Mouse (Mus musculus) forebrain, embryonic 14.5 days (tissue): ENCODE data around the gene Pwp1. TPM values are rescaled to one million over a fixed set of nuclear protein-coding genes. Genes with fewer than 3 reads are reported as not detected.
A peak's percentile ranks its signal among the peaks of the same experiment; 100 is the strongest.

ENCODE experiments used
- ATAC-seq: fragments of 200-750 bp; cut with Nextera tagmentation; 2 replicates; pipeline ENCODE4 v1.8.0; 2017; ENCODE audit warnings: mild to moderate bottlenecking, moderate library complexity
- DNase-seq: peaks from one replicate; pipeline ENCODE4 v3.0.0-alpha.2; 2015; ENCODE audit warnings: low spot score
- H3K27ac ChIP-seq: fragments of 300-500 bp; sonication (generic); 2 replicates; pipeline ENCODE4 v1.5.1; 2014; ENCODE audit warnings: low read depth, mild to moderate bottlenecking, control low read depth, low read length, moderate library complexity
- H3K27me3 ChIP-seq: fragments of 300-500 bp; sonication (generic); replicated peaks from 2 replicates; pipeline ENCODE4 v1.6.1; 2014; ENCODE audit warnings: low read length, control low read depth, mixed read lengths; ENCODE audit not compliant: control insufficient read depth, insufficient read depth
- H3K36me3 ChIP-seq: fragments of 300-500 bp; sonication (generic); 2 replicates; pipeline ENCODE4 v1.6.1; 2014; ENCODE audit warnings: low read length, control low read depth; ENCODE audit not compliant: control insufficient read depth, insufficient read depth
- H3K4me1 ChIP-seq: fragments of 300-500 bp; sonication (generic); 2 replicates; pipeline ENCODE4 v1.6.1; 2014; ENCODE audit warnings: antibody characterized with exemption, low read length, control low read depth; ENCODE audit not compliant: control insufficient read depth, insufficient read depth
- H3K4me2 ChIP-seq: fragments of 300-500 bp; sonication (generic); 2 replicates; pipeline ENCODE4 v1.6.1; 2014; ENCODE audit warnings: mild to moderate bottlenecking, control low read depth, low read length
- H3K4me3 ChIP-seq: fragments of 300-500 bp; sonication (generic); 2 replicates; pipeline ENCODE4 v1.5.1; 2014; ENCODE audit warnings: low read depth, low read length, control low read depth
- H3K9ac ChIP-seq: fragments of 300-500 bp; sonication (generic); 2 replicates; pipeline ENCODE4 v1.6.1; 2014; ENCODE audit warnings: mild to moderate bottlenecking, low read length, control low read depth, moderate library complexity
- H3K9me3 ChIP-seq: fragments of 300-500 bp; sonication (generic); replicated peaks from 2 replicates; pipeline ENCODE4 v1.6.1; 2016; ENCODE audit warnings: low read length, control low read depth, mixed read lengths; ENCODE audit not compliant: control insufficient read depth
- WGBS: fragments of 180-500 bp; shearing (Covaris S2); extraction: QIAGEN DNeasy Blood & Tissue Kit; methylation state at CpG from one replicate; pipeline ENCODE4 v1.1.7; 2014; 5-methylcytosine and 5-hydroxymethylcytosine counted together
- polyA plus RNA-seq: library from polyadenylated mRNA; unstranded; fragments of >200 nt; fragmentation: Nextera tagmentation; extraction: Ambion mirVana; gene quantifications from 2 replicates; pipeline ENCODE4 v1.2.1, GENCODE M21; 2014

Pwp1 gene
- polyA plus RNA-seq, 1 experiment from 2014 or later = 101 TPM

DNA sequence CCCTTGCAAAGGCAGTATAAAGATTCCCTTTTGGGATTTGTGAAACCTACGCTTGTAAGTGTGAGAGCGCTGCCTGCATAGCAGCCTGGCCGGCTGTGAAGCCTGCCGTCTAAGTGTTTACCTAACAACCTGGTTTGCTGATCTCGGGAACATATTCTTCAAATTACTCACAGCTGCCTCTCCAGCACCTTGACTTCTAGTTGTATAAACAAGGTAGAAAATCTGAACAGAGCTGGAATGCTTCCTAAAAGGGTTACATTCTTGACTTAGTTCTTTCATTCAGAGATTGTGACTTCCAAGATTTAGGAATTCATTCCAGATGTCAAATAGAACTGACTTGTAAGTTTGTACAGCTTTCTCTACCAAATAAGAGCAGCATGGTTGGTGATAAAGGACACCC lies 46.5 kb downstream of the Pwp1 start:
- Histone ChIP-seq H3K9ac (no peak overlapping the region), H3K4me1 (peaks cover 10% of the 10 kb centered on the region; the same call in 1 of the 2 replicates), H3K4me2 (no peak overlapping the region), H3K4me3 (no peak overlapping the region), H3K27me3 (no peaks in the 10 kb centered on the region), H3K36me3 (peaks cover 68% of the 10 kb centered on the region), H3K9me3 (no peaks in the 10 kb centered on the region), H3K27ac (no peak overlapping the region)
- ATAC-seq (no peak), DNase-seq (no peak)
- WGBS = 93% methylated on average over 5 of the region's 5 CpGs

DNA sequence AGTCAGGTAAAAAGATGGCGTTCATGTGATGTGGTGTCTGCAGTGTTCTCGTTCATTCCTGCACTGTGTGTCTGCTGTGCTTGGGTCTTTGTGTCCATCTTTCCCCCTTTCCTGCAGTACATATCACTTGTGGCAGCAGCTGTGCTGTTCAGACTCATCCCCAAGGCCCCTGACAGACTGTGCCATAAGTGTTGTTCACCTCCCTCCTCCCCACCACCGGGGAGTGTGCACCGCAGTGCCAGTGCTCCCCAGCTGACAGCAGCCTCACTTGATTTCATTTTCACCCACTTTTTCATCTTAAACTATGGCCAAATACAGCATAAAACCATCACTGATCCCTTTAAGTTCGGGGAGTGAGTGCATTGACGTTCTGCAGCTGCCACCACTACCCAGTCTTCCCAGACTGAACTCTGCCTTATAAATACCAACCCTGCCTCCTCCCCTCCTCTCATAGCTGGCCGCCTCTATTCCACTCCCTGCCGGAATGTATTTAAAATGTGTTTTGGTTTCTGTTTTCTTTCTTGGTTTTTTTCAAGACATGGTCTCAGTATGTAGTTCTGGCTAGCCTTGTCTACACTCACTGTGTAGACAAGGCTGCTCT lies 50.7 kb downstream of the Pwp1 start:
- Histone ChIP-seq H3K36me3 (peaks cover 97% of the 10 kb centered on the region), H3K27ac (no peak overlapping the region), H3K9ac (no peak overlapping the region), H3K4me3 (no peak overlapping the region), H3K9me3 (no peaks in the 10 kb centered on the region), H3K4me1 (no peaks in the 10 kb centered on the region), H3K27me3 (no peaks in the 10 kb centered on the region), H3K4me2 (no peak overlapping the region)
- DNase-seq (no peak), ATAC-seq (no peak)
- 93% methylated on average over 8 of the region's 8 CpGs for WGBS

DNA sequence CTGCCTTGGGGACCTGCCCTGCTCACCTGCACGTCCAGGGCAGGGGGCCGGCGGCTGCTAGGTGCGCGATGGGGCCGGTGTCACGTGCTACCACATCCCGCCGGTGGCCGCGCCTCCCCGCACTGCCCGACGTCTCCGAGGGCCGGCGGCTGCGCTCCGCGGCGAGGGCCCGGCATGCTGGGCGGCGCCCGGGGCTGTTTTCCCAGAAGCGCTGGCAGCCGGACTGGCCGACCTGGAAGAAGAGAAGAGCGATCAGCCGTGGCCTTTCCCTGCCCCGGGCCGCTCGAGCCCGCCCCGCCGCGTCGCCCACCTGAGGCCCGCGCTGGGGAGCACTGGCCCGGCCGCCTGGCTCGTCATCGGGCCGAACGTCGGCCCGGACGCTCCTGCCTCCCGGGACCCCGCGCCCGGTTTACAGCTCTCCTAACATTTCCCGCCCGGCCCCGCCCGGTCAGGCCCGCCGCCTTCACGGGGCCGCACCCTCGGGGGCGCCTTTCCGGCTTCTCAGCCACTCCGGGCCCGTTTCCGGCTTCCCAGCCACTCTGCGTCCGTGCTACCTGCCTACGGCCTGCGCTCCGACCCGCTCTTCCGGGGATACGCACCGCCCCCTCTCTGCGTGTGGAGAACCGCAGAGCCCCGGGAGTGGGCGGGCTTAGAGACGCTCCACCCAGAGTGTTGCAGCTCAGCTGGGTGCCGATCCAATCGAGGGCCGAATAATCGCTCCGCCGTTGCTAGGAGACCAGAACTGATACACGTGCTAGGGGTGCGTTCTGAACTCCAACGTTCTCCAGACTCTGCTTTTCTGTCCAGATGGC lies 87.4 kb downstream of the Pwp1 start, which contains the start of gene Prdm4:
Gene Prdm4, minus strand, starts transcription at position 645 of the 812 bp plus-strand sequence.
- peak; percentile 100 for ATAC-seq
- H3K4me3 ChIP-seq = peak within 1 kb of the TSS; percentile 96
- no peaks in the 10 kb centered on the region for H3K27me3 ChIP-seq
- no peaks in the 10 kb centered on the region for H3K9me3 ChIP-seq
- under 1% methylated on average over 64 of the region's 90 CpGs for WGBS
- H3K36me3 ChIP-seq = peaks cover 28% of the 10 kb centered on the region
- peak within 1 kb of the TSS; percentile 85 for H3K9ac ChIP-seq
- H3K27ac ChIP-seq = peak within 1 kb of the TSS; percentile 72
- DNase-seq = peak; percentile 99
- H3K4me2 ChIP-seq = peak within 1 kb of the TSS; percentile 76
- H3K4me1 ChIP-seq = peaks cover 8% of the 10 kb centered on the region

DNA sequence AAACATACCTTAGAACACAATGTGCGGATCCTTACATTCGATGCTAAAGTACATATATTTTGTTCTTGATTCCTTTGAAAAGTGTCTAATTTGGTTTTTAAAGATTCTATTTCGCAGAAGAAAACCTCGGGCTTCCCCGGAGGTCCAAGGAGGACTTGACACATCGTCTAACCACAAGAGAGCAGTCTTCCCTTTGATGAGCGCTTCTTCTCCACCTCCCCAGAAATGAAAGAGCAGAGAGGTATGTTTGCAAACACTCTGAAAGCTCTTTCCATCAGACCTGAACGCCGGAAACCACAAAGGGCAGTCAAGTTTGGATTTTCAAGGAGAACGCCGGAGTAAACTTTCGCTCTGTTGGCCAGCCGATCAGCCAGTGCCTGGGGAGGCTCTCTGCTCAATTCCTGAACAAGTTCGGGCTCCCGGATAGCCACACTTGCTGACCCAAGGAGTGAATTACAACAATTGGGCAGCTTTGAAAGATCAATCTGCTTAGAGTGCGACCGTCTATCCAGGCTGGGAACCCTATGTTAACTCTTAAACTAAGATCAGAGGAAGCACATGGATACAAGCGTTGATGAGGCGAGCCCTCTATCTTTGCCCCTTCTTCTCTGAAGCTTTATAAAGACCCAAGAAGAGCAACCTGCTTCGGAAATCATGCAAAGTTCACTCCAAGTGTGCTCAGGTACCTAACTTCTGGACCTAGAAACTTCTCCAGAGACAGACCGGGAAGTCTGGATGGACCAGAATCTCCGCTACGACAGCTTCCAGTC lies 98.6 kb downstream of the Pwp1 start, which contains the start of gene Ascl4:
Gene Ascl4, plus strand, starts transcription at position 6 of the 770 bp plus-strand sequence.
- H3K27me3 ChIP-seq = no peaks in the 10 kb centered on the region
- DNase-seq = peak; percentile 19
- no peaks in the 10 kb centered on the region for H3K36me3 ChIP-seq
- no peaks in the 10 kb centered on the region for H3K9me3 ChIP-seq
- peak within 1 kb of the TSS; percentile 17; the same call in 1 of the 2 replicates for H3K27ac ChIP-seq
- peak within 1 kb of the TSS; percentile 71 for H3K9ac ChIP-seq
- H3K4me3 ChIP-seq = peak within 1 kb of the TSS; percentile 50
- peak; percentile 8; the same call in 1 of the 2 replicates for ATAC-seq
- 2% methylated on average over 23 of the region's 23 CpGs for WGBS
- H3K4me1 ChIP-seq = peaks cover 6% of the 10 kb centered on the region; the same call in 1 of the 2 replicates
- H3K4me2 ChIP-seq = peak within 1 kb of the TSS; percentile 81

DNA sequence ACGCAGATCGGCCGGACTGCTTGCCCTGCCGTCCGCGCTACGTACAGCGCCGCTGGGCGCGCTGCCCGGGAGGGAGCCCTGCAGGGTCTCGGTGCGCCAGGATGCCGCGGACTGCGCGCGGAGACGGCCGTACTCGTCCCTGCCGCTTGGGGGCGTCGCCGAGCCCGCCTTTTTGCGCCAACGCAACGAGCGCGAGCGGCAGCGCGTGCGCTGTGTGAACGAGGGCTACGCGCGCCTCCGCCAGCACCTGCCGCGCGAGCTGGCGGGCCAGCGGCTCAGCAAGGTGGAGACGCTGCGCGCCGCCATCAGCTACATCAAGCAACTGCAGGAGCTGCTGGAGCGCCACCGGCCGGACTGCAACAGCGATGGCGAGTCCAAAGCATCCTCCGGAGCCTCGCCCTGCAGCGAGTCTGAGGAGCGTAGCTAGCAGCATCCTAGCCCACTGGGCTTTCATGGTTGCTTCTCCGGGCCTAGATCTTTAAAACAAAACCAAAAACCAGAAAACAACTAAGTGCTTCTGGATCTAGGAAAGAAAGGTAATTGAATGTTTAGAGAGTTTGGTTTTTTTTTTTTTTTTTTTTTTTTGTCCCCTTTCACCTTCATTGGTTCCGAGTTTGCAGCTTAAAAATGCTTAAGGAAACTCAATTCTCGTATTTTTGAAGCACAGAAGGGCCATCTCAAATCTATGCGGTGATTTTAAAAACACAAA lies 99.4 kb downstream of the Pwp1 start:
- ATAC-seq (peak; percentile 95), DNase-seq (peak; percentile 89)
- Histone ChIP-seq H3K27ac (peak overlapping the region; percentile 17; the same call in 1 of the 2 replicates), H3K4me1 (peaks cover 6% of the 10 kb centered on the region; the same call in 1 of the 2 replicates), H3K9ac (peak overlapping the region; percentile 71), H3K9me3 (no peaks in the 10 kb centered on the region), H3K4me2 (peak overlapping the region; percentile 81), H3K36me3 (no peaks in the 10 kb centered on the region), H3K4me3 (peak overlapping the region; percentile 50), H3K27me3 (no peaks in the 10 kb centered on the region)
- 1% methylated on average over 63 of the region's 63 CpGs for WGBS

DNA sequence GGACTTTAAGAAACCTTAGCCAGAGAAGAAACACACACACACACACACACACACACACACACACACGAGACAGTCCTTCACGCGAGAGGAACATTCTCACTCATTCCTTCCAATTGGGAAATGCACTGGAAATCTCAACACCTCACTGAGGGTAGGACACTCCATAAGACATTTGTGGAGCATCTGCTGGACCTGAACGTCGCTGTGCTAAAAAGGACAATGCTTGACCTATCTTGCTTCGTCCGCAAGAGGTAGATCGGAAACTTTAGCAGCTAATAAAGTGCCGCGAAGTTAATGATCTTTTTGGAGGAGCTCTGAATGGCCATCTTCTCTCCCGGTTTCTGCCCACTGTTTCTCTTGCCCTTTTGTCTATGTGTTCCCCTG lies 99.9 kb downstream of the Pwp1 start:
- ATAC-seq (0 out of 2 replicates have a peak, but pooled peaks have one; percentile 1), DNase-seq (no peak)
- H3K9me3 ChIP-seq = no peaks in the 10 kb centered on the region
- no peaks in the 10 kb centered on the region for H3K36me3 ChIP-seq
- no peak overlapping the region for H3K27ac ChIP-seq
- H3K4me3 ChIP-seq = peak overlapping the region; percentile 50
- peak overlapping the region; percentile 71; the same call in 1 of the 2 replicates for H3K9ac ChIP-seq
- peaks cover 6% of the 10 kb centered on the region; the same call in 1 of the 2 replicates for H3K4me1 ChIP-seq
- H3K4me2 ChIP-seq = peak overlapping the region; percentile 81
- H3K27me3 ChIP-seq = no peaks in the 10 kb centered on the region
- WGBS = 38% methylated on average over 11 of the region's 11 CpGs

DNA sequence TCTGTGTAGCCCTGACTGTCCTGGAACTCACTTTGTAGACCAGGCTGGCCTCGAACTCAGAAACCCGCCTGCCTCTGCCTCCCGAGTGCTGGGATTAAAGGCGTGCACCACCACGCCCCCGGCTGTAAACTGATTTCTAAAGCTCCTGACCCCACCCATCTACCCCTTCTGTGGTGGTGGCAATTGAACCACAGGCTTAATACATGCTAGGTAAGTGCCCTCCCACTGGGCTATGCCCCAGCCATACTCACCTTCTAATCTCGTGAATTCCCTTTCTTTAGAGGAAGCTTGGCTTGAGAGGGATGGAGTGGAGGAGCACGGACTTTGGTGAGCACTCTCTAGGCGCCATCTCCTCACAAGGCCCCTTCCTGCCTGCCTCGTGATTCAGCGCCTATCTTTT lies 100.7 kb downstream of the Pwp1 start:
- H3K4me1 ChIP-seq = peaks cover 6% of the 10 kb centered on the region; the same call in 1 of the 2 replicates
- H3K27ac ChIP-seq = no peak overlapping the region
- no peaks in the 10 kb centered on the region for H3K9me3 ChIP-seq
- H3K27me3 ChIP-seq = no peaks in the 10 kb centered on the region
- no peak overlapping the region for H3K4me2 ChIP-seq
- no peak for DNase-seq
- ATAC-seq = no peak
- no peak overlapping the region for H3K4me3 ChIP-seq
- no peaks in the 10 kb centered on the region for H3K36me3 ChIP-seq
- 93% methylated on average over 11 of the region's 11 CpGs for WGBS
- no peak overlapping the region for H3K9ac ChIP-seq

DNA sequence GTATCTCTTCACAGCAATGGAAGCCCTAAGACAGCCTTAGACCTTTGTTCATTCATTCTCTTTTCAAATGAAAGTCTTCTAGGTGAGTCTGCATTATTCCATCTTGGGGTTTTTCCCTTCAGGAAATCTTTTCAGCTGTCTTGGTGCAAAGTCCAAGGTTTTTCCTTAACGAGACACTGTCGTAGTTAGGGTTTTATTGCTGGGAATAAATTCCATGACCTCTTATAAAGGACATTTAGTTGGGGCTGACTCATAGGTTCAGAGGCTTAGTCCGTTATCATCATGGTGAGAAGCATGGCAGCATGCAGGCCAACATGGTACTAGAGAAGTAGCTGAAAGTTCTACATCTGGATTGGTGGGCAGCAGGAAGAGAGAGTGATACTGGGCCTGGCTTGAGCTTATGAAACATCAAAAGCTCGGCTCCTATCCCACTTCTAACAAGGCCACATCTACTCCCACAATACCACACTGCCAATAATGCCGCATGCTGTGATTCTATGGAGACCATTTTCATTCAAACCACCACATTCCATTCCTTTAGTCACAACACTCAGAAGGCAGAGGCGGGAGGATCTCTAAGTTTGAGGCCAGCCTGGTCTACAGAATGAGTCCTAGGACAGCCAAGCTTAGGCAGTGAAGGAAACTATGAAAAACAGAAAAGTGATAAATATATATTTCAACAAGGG lies 107.1 kb downstream of the Pwp1 start:
- no peak overlapping the region for H3K4me3 ChIP-seq
- H3K9ac ChIP-seq = no peak overlapping the region
- H3K4me2 ChIP-seq = no peak overlapping the region
- peaks cover 51% of the 10 kb centered on the region for H3K36me3 ChIP-seq
- DNase-seq (no peak), ATAC-seq (no peak)
- WGBS = 96% methylated on average over 6 of the region's 6 CpGs
- H3K9me3 ChIP-seq = no peaks in the 10 kb centered on the region
- no peak overlapping the region for H3K27ac ChIP-seq
- H3K27me3 ChIP-seq = no peaks in the 10 kb centered on the region
- H3K4me1 ChIP-seq = no peaks in the 10 kb centered on the region
